Mouse (Mus musculus): Measurements from ENCODE around the gene Pilrb2.

Pilrb2 gene

GRCm38 (mm10) chr5:137833500-137833899 is 38.1 kb downstream of the Pilrb2 start:
- no peak for DNase-seq (ENCODE audit: low spot score in 2 of 2)

GRCm38 (mm10) chr5:137831506-137831905 is 40.1 kb downstream of the Pilrb2 start:
- no peak for DNase-seq (ENCODE audit: low spot score in 2 of 2)

DNA sequence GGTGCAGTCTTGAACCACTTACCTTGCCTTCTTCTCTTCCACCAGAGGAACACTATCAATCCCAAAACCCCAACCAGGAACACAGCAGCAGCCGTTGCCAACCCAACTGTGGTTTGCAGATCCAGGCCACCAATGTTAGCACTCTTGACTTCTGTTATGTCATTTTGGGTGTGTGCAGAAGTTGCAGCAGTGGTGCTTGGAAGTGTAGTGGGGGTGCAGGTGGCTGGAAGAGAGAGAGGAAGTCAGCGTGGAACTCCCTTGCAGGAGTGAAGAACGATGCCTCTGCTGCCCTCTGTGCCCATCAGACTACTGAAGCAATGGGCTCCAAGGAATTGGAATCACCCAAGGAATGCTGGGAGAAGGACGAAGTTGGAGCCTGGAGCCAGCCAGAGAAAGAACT is 40.5 kb downstream of the Pilrb2 start:
- no peak for DNase-seq (ENCODE audit: low spot score in 2 of 2)

GRCm38 (mm10) chr5:137830238-137830637 is 41.4 kb downstream of the Pilrb2 start:
- no peak for DNase-seq (ENCODE audit: low spot score in 2 of 2)

DNA sequence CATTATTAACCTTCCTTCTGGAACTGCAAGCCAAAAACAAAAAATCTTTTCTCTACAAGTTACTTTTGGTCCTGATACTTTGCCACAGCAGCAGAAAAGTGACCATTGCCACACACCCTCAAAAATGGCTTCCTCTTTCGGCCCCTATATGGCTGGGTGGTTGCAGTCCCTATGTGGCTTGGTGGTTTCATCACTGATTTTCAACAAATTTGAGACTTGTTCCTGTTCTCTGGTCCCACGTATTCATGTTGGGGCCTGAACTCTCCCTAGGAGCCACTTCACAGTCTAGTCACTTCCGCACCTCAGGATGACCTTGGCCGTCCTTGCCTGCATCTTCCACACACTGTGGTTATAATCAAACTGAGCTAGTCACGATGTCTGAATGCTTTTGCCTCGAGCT is 42.9 kb downstream of the Pilrb2 start:
- peak in 1 of 2 experiments; percentile 14 for DNase-seq (ENCODE audit: low spot score in 2 of 2)

DNA sequence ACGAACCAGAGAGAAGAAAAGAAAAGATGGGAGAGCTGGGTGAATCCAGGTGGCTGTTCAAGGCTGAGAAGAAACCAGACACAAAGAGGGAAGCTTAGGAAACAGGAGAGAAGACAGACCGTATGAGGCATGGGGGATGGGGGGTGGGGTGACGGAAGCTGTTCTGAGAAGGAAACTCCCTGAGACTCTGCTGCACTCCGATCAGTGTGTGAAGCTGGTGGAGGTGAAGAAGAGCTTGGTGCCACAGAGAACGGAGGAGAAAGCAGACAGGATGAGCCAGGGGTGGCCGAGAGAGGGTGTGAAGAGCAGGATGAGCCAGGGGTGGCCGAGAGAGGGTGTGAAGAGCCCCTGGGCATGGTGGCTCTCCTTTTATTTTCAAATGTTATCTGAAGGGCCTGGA is 45.2 kb downstream of the Pilrb2 start:
- DNase-seq (ENCODE audit: low spot score in 2 of 2), result peak in 1 of 2 experiments; percentile 9

- no peak for DNase-seq (ENCODE audit: low spot score in 2 of 2)
These were observed 45.6 kb downstream of the Pilrb2 start for GRCm38 (mm10) chr5:137825971-137826370.

- DNase-seq (ENCODE audit: low spot score in 2 of 2), result peak in 1 of 2 experiments; percentile 5
These were observed 46.6 kb downstream of the Pilrb2 start for GRCm38 (mm10) chr5:137825030-137825429.

GRCm38 (mm10) chr5:137823455-137824045 is 48.1 kb downstream of the Pilrb2 start:
- DNase-seq (ENCODE audit: low spot score in 2 of 2), result peak in 1 of 2 experiments; percentile 52

GRCm38 (mm10) chr5:137822602-137823001 is 49.0 kb downstream of the Pilrb2 start:
- DNase-seq (ENCODE audit: low spot score in 2 of 2), result peak in 1 of 2 experiments; percentile 13

- DNase-seq (ENCODE audit: low spot score in 2 of 2), result no peak
These were observed 49.5 kb downstream of the Pilrb2 start for GRCm38 (mm10) chr5:137822126-137822525.

GRCm38 (mm10) chr5:137817466-137818222 is 54.0 kb downstream of the Pilrb2 start:
- peak in 1 of 2 experiments; percentile 20 for DNase-seq (ENCODE audit: low spot score in 2 of 2)

All from urinary bladder, postnatal 4 days (tissue).